Mouse (Mus musculus) lung, postnatal 10 days (tissue): ENCODE results near the gene Ap1m1.
A peak's percentile ranks its signal among the peaks of the same experiment; 100 is the strongest.

ENCODE experiments used
- DNase-seq: peaks from one replicate; pipeline ENCODE4 v3.0.0; 2021

Ap1m1 gene

DNA sequence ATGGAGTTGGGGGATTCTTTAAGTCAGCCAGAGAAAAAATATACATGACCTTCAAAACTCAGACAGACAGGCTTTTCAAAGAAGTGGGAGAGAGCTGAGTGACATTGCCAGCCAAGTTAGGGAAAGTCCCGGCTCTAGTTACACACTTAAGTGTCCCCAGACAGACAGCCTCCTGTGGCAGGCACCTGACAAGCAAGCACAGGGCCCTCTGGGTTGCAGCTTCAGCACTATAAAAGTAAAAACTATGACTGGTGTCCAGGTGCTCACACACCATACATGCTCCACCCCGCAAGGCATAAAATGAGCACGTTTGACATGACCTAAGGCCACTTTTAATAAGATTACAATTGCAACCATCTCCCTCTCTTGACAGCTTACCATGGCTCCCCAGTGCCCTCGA lies 20.8 kb downstream of the Ap1m1 start:
- no peak for DNase-seq

DNA sequence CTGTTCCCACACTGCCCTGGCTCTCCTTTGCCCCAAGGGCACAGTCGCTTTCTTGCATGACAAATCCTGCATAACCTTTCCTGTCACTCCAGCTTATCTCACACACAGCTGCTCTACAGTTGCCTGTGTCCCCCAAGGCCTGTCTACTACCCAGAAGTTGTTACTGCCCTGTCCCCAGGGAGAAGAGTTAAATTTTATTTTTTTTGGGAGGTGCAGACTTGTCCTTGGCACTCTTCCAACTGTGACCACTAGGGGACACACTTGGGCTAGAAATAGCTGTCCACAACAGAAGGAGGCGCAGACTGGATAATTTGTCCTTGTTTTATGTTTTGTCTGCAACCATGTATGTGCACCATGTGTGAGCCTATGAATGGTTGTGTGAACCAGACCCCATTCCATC lies 21.2 kb downstream of the Ap1m1 start:
- DNase-seq = peak; percentile 85

DNA sequence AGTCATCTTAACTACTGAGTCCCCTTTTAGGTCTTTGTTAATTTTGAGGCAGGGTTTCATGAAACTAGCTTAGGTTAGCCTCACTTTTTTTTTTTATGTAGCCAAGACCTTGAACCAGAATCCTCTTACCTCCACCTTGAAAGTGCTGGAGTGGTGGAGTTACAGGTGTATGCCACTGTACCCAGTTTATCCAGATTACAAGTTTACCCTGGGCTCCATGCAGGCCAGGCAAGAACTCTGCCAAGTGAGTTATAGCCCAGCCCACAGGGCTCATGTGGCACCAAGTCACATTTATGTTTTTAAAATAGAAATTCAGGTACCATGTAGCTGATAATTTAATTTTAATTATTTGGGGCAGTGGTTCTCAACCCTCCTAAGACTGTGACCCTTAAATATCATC lies 21.6 kb downstream of the Ap1m1 start:
- DNase-seq = no peak

DNA sequence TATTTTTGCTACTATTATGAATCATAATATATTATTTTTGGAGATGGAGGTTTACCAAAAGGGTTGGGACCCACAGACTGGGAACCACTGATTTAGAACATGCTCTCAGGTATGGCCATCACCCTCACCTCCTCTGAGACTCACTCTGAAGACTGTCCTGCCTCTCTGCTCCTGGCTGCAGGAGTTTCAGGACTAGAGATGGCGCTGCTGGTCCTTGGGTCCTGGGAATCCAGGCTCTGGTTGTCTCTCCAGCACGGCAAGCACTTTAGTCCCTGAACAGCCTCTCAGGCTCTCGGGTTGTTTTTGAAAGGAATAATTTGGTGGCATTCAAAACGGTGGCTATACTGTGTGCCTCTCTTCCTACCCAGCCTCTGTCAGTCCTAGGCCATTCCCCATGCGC lies 22.1 kb downstream of the Ap1m1 start:
- peak; percentile 60 for DNase-seq

DNA sequence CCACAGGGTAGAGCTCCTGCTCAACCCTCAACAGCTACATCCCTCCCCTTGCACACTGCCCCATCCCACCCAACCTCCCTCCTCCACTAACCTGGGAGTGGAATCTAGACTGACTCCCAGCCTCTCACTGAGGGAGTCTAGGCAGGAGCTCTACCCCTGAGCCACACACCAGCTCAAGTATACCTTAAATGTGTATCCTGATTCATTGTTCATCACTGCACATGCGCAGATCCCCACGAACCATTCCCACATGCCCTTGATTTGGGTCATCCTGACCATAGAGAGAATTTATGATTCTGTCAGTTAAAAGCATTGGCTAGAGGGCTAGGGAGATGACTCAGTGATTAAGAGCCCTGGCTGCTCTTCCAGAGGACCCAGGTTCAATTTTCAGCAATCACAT lies 22.9 kb downstream of the Ap1m1 start:
- no peak for DNase-seq

DNA sequence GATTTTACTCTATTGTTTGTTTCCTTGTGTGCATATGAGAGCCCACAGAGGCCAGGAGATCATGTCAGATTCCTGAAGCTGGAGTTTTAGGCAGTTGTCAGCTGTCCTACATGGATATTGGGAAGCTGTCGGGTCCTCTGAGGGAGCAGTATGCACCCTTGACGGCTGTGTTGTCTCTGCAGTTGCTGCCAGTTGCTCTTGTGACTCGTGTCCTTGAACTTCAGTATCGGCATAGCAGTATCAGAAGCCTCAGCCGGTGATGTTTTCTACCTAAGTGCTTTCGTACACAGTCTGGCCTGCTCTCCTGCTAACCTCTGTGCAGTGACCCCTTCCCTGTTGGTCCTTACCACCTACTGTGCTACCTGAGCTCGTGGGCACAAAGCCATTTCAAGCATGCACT lies 23.6 kb downstream of the Ap1m1 start:
- no peak for DNase-seq

DNA sequence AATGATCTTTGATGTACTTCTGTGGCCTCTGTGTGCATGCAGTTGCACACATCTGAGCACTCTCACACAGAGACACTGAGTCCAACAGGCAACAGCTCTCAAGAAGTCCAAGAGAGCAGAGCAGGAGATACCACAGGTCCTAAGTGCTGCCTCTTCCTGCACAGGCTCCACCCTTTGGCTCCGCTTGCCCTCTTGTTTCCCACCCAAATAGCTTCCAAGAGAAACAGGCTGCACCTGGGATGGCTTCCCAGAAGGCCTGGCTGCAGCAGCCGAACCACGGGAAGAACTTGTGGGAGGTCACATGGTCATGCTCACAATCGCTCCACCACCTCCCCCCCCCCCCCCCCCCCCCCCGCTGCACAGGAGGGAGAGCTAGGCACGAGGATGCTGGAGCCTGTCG lies 25.5 kb downstream of the Ap1m1 start:
- peak; percentile 59 for DNase-seq

DNA sequence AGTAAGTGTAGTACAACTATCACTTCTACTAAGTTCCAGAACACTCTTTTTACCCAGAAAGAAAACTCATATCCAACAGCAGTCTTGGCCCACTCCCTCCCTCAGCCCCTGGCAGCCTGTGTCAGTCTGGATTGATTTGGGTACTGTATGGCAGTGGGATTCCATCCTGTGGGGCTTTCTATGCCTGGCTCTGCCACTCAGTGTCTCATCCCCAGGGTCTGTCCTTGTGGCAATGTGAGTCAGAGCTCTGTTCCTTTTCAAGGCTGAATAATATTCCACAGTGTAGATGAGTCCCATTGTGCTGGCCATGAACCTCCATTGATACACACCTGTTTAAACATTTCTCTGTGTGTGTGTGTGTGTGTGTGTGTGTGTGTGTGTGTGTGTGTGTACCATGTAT lies 26.9 kb downstream of the Ap1m1 start:
- no peak for DNase-seq

DNA sequence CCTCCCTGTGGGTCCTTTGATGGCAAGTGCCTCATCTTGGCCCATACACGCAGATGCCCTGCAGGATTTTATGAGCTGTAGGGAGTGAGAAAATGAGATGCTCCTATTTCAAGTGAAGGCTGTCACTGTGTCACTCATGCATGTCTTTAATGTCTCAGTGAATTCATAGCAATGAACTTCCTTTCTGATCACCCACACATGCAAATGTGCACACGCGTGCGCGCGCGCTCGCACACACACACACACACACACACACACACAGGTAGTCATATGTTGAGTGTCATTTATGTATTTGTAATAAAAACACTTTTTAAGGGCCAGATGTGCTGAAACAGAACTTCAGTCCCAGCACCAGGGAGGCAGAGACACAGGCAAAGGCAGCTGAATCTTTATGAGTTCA lies 27.3 kb downstream of the Ap1m1 start:
- no peak for DNase-seq

DNA sequence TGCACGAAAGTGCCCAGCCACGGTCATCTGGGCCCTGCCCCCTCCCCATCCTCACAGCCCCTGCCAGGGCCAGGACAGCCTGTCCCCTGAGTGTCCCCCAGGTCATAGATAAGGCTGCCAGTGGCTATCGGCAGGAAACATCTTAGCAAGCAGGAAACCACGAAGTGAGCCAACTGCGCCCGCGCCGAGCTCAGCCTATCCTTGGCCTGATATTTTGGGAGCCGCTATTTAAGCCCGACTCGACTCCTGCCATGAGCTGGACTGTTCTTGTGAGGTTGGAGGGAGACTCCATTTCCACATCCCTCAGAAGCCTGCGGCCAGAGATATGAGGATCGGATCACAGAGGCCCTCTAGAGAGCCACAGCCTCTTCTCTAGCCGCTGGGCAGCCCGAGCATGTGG lies 28.5 kb downstream of the Ap1m1 start:
- DNase-seq = peak; percentile 90

DNA sequence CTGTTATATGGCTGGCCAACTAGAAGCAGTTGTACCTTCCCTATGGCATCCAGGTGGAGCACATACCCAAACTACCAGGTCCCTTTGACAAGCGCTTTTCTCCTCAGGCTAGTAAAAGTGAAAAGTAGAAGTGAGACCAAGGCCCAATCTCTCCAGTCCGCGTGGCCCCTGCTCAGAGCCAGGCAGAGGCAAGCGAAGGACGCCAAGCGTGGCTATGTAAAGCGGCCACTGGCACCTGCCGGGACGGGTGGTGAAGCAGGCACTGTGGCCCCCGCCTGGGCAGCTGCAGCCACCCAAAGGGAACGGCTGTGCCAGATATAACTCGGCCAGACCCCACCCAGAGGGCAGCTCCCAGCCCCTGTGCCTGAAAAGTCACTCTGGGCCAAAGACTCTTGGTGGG lies 30.8 kb downstream of the Ap1m1 start:
- DNase-seq = peak; percentile 21

DNA sequence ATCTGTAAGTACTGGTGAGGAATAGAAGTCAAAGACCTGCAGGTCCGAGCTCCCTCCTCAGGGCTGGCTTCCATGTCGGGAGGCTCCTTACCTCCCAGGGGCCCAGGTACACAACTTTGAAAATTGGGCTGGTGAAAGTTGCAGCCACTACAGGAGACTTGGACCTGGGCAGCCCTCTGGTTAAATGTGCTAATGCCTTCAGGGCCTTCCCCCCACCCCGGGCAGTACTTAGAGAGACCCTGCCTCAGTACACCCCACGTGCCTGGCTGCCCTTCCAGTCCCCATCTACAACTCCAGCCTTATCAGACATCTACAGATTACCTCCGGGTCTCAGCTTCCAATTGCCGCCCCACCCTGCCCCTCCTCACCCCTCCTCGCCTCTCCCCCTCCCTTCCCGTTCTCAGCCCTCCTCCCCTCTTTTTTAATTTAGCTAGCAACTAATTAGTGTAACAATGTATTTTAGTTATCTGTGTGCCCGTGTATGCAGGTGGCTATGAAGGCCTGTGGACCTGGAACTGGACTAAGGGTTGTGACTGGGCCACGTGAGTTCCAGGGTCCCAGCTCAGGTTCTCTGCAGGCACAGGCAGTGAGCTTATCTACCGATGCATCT lies 31.3 kb downstream of the Ap1m1 start:
- DNase-seq = peak; percentile 23

DNA sequence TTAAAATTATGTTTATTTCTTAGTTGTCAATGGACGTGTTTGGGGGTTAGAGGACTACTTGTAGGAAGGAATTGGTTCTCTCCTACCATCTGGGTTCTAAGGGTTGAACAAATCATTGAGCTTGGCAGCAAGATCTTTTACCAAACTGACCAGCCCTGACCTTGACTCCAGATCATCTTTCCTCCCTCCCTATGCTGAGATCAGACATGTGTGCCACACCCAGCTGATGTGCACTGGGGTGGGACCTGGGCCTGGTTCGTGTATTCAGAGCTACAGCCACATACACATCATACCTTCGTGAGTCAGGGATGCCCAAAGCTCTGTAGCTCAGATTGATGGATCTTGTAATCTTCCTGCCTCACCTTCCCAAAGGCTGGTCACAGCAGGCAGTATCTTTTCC lies 31.9 kb downstream of the Ap1m1 start:
- peak; percentile 20 for DNase-seq

DNA sequence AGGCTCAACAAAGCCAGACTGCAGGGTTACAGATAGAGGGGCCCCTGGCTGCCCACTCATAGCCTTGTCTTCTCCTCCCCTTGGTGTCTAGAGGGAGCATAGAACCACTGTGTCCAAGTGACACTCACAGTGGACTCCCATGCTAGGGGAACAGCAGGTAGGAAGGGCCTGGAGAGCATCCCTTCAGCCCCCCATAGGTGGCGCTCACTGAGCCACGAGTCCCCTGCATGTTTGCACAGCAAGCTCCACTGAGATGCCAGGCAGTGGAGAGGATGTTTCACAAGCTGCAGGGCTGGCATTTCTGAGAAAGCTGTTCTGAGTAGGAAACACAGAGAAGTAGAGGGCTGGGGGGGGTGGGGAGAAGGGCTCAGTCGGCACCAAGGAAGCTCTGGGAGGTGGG lies 32.5 kb downstream of the Ap1m1 start:
- peak; percentile 90 for DNase-seq

DNA sequence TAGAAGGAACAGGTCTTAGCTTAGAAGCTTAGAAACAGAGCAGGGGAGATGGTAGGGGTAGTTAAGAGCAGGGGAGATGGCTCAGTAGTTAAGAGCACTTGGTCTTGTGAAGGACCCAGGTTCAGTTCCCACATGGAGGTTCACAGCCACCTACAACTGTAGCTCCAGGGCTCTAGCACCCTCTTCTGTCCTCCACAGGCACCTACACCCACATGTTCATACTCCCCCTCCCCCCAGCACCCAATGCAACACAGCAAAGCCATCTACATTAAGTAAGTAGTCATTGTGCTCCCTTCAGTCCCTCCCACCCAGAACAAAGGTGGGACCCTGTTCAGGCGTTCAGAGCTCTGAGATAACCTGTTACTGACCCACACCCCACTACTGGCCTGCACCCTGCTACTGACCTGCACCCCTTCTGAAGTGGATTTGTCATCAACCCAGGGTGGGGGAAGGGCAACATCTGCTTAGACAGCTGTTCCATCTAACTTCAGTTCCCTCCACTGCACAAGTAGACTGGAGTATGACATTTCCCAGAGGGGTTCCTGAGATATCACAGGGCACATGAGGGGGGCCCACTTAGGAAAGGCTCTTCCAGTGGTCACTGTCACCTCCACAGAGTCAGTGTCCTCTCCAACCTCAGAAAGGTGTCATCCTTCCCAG lies 33.4 kb downstream of the Ap1m1 start:
- no peak for DNase-seq

DNA sequence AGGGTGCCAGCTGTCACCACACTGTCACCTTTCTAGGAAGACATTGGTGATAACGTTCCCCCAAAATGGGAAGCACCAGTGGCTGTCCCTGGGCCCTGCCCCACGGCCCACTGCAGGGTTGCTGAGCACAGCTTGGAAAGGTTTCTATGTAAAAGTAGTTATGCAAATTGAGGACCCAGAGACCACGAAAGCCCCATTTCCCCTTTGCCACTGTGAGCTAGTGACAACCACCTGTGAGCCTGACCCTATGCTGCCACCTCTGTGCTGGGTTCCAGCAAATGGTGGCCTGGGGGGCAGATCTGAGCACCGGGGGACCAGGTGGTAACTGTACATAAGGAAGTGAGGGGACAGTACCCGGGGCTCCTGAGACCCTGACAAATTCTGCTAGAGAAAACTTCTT lies 34.0 kb downstream of the Ap1m1 start:
- no peak for DNase-seq

DNA sequence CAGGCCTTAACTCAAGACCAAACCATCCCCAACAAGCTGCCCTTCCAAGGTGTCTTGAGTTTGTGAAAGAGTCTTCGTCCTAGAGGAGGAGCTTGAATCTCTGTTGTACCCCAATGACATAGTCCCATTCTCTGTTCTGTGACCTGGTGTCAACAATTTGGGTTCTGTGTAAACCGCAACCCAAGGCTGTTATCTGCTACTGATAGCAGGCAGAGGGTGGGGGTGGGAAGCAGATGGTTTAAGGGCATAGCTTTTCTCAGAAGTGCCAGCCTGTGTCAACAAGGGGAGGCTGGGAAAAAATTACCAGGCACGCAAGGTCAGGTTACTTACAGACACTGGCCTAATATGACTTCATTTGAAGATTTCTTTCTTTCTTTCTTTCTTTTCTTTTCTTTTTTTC lies 37.4 kb downstream of the Ap1m1 start:
- no peak for DNase-seq

DNA sequence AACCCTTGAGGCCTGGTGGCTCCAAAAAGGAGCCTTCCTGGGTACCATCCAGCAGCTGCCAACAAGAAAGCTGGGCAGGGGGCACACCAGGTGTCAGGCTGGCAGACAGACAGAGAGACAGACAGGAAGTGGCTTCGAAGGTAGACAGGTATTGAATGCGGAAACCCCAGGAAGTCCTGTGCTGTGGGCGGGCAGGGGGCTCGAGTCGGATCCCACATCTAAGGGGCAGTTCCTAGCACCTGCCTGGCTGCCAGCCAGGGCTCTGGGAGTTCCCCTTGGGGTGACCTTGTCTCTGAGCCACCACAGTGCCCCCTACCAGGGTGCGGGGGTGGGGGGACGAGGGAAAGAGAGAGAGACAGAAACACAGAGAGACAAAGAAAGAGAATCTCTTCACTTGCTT lies 39.3 kb downstream of the Ap1m1 start:
- DNase-seq = peak; percentile 24

DNA sequence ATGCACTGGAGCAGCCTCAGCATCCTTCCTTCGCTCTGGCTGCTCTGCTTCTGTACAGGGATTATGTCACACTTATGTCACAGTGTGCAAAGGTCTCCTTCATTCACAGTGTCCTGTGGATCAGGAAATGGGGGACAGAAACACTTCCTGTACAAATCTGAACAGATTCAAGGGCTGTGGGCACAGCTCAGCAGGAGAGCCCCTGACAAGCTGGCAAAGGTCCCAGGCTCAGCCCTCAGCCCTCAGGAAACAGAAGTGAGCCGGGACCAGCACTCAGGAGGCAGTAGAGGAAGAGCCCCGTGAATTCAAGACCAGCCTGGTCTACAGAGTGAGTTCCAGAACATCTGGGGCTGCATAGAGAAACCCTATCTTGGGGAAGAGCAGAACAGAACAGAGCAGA lies 41.8 kb downstream of the Ap1m1 start:
- peak; percentile 72 for DNase-seq

DNA sequence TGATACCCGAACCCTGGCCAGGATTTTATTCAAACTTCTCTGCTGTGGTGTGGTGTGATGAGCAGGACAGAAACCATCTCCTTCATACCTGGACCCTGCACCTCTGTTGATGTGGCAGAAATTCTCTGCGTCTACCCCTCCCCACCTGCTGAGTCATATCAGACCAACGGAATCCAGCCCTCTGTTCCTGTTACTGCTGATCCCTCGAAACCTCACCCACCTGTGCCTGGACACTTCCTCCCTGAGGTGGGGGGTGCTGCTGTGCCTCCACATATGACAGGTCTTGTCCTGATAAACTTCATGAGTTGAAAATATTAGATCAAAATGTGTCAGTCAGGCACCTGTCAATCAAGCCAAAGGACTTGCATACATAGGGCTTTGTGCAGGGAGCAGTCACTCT lies 45.5 kb downstream of the Ap1m1 start:
- no peak for DNase-seq

DNA sequence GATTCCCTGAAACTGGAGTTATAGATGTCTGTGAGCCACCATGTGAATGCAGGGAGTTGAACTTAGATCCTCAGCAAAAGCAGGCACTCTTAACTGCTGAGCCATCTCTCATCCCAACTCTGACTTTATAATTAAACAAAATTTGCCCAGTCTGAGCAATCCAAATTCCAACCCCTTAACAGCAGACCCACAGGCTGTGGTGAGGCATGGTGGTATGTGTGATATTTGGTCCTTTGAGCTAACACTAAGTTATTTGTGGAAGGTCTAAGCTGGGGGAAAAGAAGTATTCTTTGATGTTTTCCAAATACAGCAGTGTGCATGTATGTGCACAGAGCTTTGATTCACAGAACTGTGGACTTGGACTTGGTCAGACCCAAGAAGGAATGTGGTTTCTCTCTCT lies 49.2 kb downstream of the Ap1m1 start:
- no peak for DNase-seq

DNA sequence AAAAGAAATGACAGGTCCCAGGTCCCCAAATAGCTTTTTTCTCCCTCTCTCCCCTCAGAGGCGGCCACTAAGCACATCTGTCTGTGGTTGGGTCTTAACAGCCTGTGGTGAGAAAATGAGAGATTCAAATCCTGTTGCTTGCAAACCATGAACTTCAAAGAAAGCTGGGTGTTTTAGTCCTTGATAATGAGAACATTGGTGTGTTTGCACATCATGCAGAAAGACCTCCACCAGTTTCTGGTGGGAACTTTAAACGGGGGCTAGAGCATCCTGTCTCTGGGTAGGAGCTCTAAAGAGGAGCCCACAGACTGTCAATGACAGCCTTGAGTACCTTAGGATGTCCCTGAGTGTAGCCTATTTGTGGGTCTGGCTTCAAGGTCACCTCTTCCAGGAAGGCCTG lies 51.3 kb downstream of the Ap1m1 start:
- DNase-seq = no peak

DNA sequence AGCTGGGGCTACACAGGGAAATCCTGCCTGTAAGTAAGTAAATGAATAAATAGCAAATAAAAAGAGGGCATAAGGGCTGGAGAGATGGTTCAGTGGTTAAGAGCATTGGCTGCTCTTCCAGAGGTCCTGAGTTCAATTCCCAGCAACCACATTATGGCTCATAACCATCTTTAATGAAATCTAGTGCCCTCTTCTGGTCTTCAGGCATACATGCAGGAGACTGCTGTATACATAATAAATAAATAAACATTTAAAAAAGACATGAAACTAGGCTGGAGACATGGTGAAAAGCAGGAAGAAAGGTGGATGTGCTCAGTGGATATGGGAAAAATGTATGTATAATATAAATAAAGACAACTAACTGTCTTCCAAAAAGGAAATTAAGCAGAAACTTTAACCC lies 53.5 kb downstream of the Ap1m1 start:
- no peak for DNase-seq

DNA sequence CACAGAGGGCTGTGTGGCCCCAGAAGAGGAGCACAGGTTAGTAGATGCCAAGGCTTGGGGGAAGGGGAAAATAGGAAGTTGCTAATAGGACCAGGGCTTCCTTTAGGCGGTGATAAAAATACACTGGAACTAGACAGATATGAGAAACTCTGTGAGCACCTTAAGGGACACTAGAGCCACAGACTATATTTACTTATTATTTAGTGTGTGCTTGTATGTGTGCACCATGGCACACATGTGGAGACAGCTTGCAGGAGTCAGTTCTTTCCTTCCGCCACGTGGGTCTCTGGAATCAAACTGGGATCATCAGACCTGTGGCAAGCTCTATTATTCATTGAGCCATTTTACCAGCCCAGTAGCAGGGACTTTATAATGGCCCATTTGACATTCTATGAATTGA lies 55.3 kb downstream of the Ap1m1 start:
- DNase-seq = no peak

DNA sequence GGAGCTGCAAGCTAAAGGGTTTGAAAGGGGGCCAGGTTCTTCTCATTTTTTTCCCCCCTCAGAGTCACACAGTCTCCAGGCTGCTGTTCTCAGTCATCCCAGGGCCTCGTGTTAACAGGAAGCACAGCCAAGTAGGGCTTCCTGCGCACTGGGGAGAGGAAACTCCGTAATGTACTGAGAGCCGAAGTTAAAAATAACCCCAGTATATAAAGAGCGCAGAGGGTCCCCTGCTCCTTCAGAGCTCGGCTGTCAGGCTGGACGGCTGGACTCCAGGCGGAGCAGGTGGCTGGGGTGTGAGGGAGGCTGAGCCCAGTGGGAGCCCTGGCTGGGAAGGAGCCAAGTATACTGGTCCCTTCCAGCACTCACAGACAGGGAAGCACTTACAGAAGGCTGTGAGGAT lies 55.9 kb downstream of the Ap1m1 start:
- DNase-seq = peak; percentile 92
